Mouse (Mus musculus): Measurements from ENCODE around the gene Pla2g2e.
"Not testable (repeated sequence)": the region's sequence is repeated elsewhere in the genome, so short reads cannot be mapped to it uniquely, and the experiment has no call there.

Gene Pla2g2e

DNA sequence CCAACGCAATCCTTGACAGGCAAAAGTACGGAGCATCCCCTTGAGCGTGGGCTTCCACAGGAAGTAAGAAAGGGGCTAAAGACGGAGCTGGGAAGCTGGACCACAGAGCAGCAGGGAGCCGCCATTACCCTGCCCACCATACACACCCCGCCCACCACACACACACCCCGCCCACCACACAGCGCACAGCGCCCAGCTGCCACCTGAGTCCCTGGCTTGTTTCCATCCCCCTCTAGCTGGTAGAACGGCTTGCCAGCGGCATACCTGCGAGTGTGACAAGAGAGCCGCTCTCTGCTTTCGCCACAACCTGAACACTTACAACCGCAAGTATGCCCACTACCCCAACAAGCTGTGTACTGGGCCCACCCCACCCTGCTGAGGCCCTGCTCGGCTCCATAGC, 4.4 kb downstream of the Pla2g2e start:
- no peak for DNase-seq (ENCODE audit: low read depth, low spot score)

DNA sequence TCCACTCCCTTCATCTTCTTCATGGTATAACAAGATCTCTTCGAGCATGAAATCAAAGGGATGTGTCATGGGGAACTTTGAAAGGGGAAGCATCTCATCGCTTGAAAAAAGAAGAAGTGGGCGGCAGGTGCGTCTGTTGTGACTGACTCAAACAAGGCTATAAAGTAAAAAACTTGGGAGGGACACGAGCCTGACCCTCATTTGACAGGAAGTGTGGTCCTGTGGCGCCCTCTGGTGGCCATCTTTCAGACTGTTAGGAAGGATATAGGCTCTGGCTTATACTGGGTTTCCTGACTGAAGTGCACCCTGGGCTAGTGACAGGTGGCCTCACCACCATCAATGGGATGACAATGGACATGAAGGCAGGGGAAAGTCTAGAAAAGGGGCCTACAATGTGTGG, 6.5 kb downstream of the Pla2g2e start:
- DNase-seq (ENCODE audit: low read depth, low spot score): peak; percentile 56

GRCm38 (mm10) chr4:138889165-138889564, 11.4 kb downstream of the Pla2g2e start:
- no peak for DNase-seq (ENCODE audit: low read depth, low spot score)

GRCm38 (mm10) chr4:138889635-138890034, 11.9 kb downstream of the Pla2g2e start:
- no peak for DNase-seq (ENCODE audit: low read depth, low spot score)

DNA sequence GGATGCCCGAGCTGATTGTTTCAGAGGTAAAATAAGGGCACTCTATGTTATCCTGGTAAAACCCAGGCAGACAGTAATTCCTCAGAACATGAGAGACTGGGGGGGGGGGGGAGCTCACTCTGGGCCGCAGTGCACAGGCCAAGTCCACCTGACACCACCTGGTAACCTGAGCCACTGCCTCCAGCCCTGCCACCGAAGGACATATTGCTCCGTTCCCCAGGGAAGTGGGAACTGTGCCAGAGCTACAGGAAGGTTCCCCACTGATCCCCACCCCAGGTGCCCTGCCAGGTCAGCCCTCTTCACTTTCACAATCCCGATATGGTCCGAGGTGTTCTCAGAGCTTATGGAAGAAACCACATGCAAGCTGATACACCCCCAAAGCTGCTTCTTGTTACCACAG, 14.9 kb downstream of the Pla2g2e start:
- no peak for DNase-seq (ENCODE audit: low read depth, low spot score)

GRCm38 (mm10) chr4:138893789-138894188, 16.0 kb downstream of the Pla2g2e start:
- not testable (repeated sequence) for DNase-seq (ENCODE audit: low read depth, low spot score)

DNA sequence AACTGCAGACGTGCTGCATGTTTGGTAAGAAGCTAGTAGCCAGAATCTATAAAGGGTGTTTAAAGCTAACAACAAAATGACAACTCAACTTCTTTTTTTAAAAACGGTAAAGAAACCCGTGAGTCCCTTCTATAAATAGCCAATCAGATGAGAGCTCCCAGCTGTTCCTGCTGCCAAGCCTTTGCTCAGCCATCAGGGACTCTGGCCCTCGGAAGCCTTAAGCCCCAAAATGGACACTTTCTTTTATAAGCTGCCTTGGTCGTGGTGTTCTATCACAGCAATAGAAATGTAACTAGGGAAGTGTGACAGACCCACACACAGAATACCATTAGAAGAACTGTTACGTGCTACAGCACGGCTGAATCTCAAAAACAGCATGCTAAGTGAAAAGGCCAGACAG, 21.6 kb downstream of the Pla2g2e start:
- no peak for DNase-seq (ENCODE audit: low read depth, low spot score)

DNA sequence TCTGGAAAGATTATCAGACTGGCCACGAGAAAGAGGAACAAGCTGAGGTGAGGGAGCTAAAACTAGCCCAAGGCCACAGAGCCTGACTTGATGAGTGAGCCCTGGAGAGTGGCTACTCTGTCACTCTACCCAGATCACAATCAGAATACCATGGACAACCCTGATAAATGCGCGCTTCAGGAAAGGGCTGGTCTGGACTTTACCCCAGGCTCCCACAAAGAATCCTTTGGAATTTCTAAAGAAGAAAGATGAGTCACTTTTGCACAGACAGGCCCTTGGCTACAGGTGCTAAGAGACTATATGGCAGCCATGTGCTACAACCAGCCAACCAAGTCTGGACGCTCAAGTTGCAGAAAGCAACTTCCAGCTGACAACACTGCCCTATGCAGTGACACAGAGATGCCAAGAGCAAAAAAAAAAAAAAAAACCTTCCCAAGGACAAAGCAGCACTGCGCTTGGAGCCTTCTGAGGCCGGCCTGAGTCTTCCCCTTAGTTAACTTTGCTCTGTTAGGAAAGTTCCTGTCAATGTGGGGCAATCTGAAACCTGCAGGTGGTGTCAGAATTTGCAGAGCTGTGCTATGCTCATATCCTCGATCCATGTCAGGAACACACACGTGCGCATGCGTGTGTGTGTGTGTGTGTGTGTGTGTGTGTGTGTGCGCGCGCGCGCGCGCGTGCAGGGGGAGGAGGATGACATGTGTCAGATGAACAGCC, 28.0 kb downstream of the Pla2g2e start:
- no peak for DNase-seq (ENCODE audit: low read depth, low spot score)

- no peak for DNase-seq (ENCODE audit: low read depth, low spot score)
Measured at GRCm38 (mm10) chr4:138913141-138913787, 35.5 kb downstream of the Pla2g2e start.

DNA sequence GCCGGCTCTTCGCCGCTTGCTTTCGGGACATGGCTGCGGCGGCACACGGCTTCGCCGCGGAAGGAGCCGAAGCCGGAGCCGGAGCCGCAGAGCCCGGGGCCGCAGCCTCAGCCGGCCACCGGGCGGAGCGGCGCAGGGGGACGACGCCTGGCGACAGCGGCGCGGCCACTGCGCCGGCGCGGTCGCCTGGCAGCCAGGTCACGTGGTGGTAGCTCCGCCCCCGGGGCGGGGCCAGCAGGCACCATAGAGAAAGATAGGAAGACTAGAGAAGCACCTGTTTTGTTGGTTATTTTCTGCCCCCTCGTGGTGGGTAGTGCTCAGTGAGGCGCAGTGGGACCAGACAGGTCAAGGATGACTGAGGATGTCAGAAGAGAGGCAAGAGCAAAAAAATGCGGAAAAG, 36.1 kb downstream of the Pla2g2e start, which contains the start of gene Otud3:
TSS of gene Otud3 (minus strand) at position 149 of the 400 bp plus-strand sequence.
- DNase-seq (ENCODE audit: low read depth, low spot score): peak; percentile 95

- no peak for DNase-seq (ENCODE audit: low read depth, low spot score)
Measured at GRCm38 (mm10) chr4:138917282-138917681, 39.5 kb downstream of the Pla2g2e start.

GRCm38 (mm10) chr4:138921254-138922130, 43.8 kb downstream of the Pla2g2e start:
- no peak for DNase-seq (ENCODE audit: low read depth, low spot score)

DNA sequence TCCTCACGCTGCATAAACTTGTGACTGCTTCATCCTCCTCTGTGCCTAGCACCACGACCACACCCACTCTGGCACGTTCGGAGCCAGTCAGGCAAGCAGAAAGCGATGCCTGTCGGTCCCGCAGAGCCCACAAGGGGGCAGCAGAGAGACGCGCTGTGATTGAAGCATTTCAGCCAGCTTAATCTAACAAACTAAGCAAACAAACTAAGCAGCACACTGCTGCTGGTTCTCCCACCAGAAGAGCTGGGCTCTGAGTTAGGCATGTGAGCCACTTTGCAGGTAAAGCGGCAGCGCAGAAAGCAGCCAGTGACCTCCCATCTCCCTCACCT, 44.4 kb downstream of the Pla2g2e start:
- peak; percentile 88 for DNase-seq (ENCODE audit: low read depth, low spot score)

DNA sequence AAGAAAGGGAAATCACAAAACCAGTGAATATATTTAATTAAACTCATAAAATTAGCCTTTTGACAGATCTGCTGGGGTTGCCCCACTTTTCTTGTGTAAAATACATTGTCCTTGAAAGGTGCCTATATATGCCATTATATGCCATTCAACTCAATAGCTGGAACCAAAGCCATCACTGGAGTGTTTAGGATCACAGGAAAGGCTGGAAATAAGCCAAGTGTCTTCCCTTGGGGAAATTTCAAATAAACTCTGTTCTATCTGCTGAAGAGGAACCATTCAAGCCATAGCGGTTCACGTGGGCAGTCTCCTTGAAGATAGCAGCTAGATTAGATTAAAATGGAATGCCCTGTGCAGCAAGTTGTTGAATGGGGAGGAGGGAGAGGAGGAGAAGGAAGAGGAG, 47.8 kb downstream of the Pla2g2e start:
- no peak for DNase-seq (ENCODE audit: low read depth, low spot score)
